Mouse (Mus musculus): ENCODE measurements at regions not wholly inside any gene's neighbourhood (a gene's known extent, or its start where the extent isn't known, plus 50 kb on each side); places are given as distances from the start of the nearest gene placed in this dataset.

DNA sequence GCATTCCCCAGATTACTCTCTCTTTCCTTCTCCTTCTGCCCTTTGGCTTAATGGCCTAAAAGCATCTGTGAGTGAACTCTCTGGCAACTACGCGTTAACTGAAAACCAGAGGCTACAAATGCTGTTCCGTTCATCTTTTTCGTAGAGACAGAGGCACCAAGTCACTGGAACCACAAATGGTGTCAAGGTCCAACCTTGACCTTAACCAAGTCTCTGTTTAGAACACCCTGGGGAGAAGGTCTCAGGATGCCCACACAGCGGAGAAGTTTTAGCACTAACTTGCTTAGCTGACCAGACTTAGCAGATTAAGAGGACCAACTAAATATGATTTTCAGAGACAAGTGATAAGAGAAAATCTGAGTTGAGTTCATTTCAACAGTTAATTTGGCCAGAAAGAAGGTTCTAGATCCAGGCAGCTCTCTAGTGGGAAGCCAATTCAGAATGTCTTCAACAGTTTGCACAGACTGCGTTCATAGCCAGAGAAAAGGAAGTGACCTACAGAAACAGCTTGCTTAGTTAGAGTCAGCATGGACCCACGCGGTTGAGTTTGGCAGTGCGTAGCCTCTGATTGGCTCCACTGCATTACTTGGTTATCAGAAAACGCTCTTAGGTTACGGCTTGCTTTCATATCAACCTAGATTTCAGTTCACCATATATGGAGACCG, 169.8 kb downstream of the Ly86 start:
- no peak for ATAC-seq
- no peaks in the 10 kb centered on the region for H3K36me3 ChIP-seq
- 73% methylated on average over 12 of the region's 12 CpGs for WGBS

GRCm38 (mm10) chr13:37517055-37517807, 172.2 kb downstream of the Ly86 start:
- peaks cover 16% of the 10 kb centered on the region for H3K4me1 ChIP-seq (replicated peaks)
- H3K9ac ChIP-seq: no peak overlapping the region
- 55% methylated on average over 14 of the region's 14 CpGs for WGBS
- no peaks in the 10 kb centered on the region for H3K27me3 ChIP-seq (replicated peaks)
- H3K4me3 ChIP-seq (replicated peaks): no peak overlapping the region
- H3K36me3 ChIP-seq: no peaks in the 10 kb centered on the region
- no peak overlapping the region for H3K27ac ChIP-seq
- no peak overlapping the region for H3K4me2 ChIP-seq (replicated peaks)
- H3K9me3 ChIP-seq: no peaks in the 10 kb centered on the region
- no peak for ATAC-seq

More for the DNA sequence above, 169.8 kb downstream of the Ly86 start:
- peaks cover 23% of the 10 kb centered on the region for H3K4me1 ChIP-seq (replicated peaks)
- no peak overlapping the region for H3K9ac ChIP-seq
- H3K4me2 ChIP-seq (replicated peaks): peak overlapping the region; percentile 51; the same call in 1 of the 2 replicates
- H3K4me3 ChIP-seq (replicated peaks): no peak overlapping the region
- H3K27me3 ChIP-seq (replicated peaks): no peaks in the 10 kb centered on the region
- H3K27ac ChIP-seq: peak overlapping the region; percentile 82
- H3K9me3 ChIP-seq: no peaks in the 10 kb centered on the region

DNA sequence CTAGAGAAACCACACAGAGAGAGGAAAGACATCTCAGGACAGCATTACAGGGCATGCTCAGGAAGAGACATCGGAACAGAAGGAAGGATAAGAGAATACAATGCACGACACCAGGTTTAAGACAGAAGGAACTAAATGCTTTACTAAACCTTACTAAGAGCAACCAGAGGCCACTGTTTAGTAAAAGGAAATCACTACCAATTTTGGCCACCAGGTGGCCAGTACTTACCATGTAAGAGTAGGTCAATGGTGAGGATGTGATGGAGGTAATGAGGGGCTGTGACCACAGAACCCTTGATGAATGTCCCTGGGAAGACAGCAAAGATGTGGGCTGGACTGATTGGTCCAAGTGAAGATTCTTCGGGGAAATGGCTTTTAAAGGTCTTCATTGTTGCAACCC, 174.9 kb downstream of the Ly86 start:
- 81% methylated on average over 3 of the region's 3 CpGs for WGBS
- no peak for ATAC-seq
- Histone ChIP-seq H3K27me3 (replicated peaks) (no peaks in the 10 kb centered on the region), H3K9me3 (no peaks in the 10 kb centered on the region), H3K36me3 (no peaks in the 10 kb centered on the region), H3K4me1 (replicated peaks) (peaks cover 4% of the 10 kb centered on the region; the same call in 1 of the 2 replicates), H3K27ac (no peak overlapping the region), H3K4me3 (replicated peaks) (no peak overlapping the region), H3K9ac (no peak overlapping the region), H3K4me2 (replicated peaks) (no peak overlapping the region)

GRCm38 (mm10) chr13:37525097-37525726, 180.2 kb downstream of the Ly86 start:
- H3K27ac ChIP-seq: no peak overlapping the region
- no peaks in the 10 kb centered on the region for H3K4me1 ChIP-seq (replicated peaks)
- no peak overlapping the region for H3K4me2 ChIP-seq (replicated peaks)
- H3K27me3 ChIP-seq (replicated peaks): no peaks in the 10 kb centered on the region
- no peak overlapping the region for H3K4me3 ChIP-seq (replicated peaks)
- no peaks in the 10 kb centered on the region for H3K9me3 ChIP-seq
- H3K9ac ChIP-seq: no peak overlapping the region
- ATAC-seq: peak; percentile 71
- H3K36me3 ChIP-seq: no peaks in the 10 kb centered on the region
- WGBS: 80% methylated on average over 15 of the region's 15 CpGs

DNA sequence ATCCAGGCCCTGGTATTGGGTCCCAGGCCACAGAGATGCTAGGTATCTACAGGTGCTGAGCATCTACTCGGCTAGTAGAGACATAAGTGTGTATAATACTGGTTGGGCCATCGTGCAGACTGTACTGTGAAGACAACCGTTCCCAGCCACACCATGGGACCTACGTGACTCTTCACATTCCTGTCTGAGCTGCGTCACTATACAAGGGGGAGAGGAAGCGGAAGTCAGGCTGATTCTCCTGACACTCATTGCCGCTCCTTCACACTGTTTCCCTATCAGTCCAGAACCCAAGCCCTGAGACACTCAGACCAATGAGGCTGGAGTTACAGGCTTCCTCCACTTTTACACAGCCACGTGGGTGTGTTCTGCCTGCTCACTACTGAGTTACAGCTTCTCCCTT, 181.1 kb downstream of the Ly86 start:
- Histone ChIP-seq H3K4me1 (replicated peaks) (no peaks in the 10 kb centered on the region), H3K27ac (no peak overlapping the region), H3K4me2 (replicated peaks) (no peak overlapping the region), H3K27me3 (replicated peaks) (no peaks in the 10 kb centered on the region), H3K9me3 (no peaks in the 10 kb centered on the region), H3K4me3 (replicated peaks) (no peak overlapping the region), H3K9ac (no peak overlapping the region), H3K36me3 (no peaks in the 10 kb centered on the region)
- 76% methylated on average over 8 of the region's 8 CpGs for WGBS
- ATAC-seq: no peak

DNA sequence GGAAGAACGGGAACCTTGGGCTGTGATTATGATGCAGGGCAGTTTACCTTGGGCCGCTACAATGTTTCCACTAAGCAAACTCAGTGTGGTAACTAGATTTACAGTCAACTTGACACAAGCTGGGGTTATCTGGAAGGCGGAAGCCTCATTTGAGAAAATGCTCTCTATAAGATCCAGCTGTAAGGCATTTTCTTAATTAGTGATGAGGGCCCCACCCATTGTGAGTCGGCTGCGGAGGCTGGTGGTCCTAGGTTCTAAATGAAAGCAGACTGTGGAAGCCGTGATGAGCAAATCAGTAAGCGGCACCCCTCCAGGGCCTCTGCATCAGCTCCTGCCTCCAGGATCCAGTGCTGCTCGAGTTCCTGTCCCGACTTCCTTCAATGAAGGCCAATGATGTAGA, 183.4 kb downstream of the Ly86 start:
- Histone ChIP-seq H3K9ac (no peak overlapping the region), H3K4me1 (replicated peaks) (peaks cover 6% of the 10 kb centered on the region; the same call in 1 of the 2 replicates), H3K27me3 (replicated peaks) (no peaks in the 10 kb centered on the region), H3K27ac (no peak overlapping the region), H3K9me3 (no peaks in the 10 kb centered on the region), H3K4me2 (replicated peaks) (no peak overlapping the region), H3K4me3 (replicated peaks) (no peak overlapping the region), H3K36me3 (no peaks in the 10 kb centered on the region)
- no peak for ATAC-seq
- WGBS: 39% methylated on average over 9 of the region's 9 CpGs

DNA sequence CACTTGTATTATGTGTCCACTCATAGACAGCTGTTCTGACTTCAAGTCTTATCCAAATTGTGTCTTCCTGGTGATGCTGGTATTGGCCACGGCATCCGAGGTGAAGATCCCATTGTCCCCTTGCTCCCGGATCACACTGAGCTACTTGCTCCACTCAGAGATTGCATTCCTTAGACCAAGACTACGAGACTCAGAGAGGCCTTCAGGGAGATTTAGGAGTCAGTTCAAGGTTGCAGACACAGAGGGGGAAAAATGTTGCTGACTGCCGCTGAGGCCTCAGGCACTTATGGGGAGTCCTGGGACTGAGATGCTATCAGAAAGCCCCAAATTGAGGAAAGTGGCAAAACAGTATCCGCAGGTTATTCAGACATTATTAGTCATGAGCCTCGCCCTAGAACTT, 183.9 kb downstream of the Ly86 start:
- H3K9ac ChIP-seq: no peak overlapping the region
- no peak overlapping the region for H3K4me3 ChIP-seq (replicated peaks)
- no peaks in the 10 kb centered on the region for H3K36me3 ChIP-seq
- H3K27me3 ChIP-seq (replicated peaks): no peaks in the 10 kb centered on the region
- no peaks in the 10 kb centered on the region for H3K9me3 ChIP-seq
- no peak for ATAC-seq
- H3K27ac ChIP-seq: no peak overlapping the region
- peaks cover 6% of the 10 kb centered on the region; the same call in 1 of the 2 replicates for H3K4me1 ChIP-seq (replicated peaks)
- 68% methylated on average over 7 of the region's 7 CpGs for WGBS
- no peak overlapping the region for H3K4me2 ChIP-seq (replicated peaks)

DNA sequence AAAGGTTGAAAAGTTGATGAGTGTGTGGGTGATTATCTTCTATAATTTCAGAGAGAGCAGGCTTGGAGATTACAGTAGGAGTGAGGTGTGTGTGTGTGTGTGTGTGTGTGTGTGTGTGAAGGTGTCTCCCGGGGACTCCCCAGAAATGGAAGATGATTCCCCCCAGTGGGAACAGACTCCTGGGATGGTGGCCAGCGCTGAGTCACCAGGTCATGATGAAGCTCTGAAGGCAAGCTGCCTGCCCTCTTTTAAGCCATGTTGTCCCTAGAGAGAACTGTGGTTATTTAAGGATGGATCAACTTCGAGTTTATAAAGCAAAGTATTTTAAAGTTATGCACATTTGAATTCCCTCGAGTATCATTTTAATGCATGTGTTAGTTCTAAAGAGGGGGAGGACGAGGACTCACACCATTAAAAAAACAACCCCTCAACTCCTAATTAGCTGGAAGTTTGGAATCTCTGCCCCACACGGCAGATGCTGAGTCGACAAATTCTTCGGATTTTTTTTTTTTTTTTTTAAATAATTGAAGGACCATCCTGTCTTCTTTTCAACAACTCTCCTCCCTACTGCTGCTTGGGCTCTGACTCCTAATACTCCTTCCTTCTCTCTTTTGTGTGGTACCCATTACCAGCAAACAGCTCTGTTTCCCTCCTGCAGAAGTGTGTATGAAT, 186.6 kb downstream of the Ly86 start:
- Histone ChIP-seq H3K4me2 (replicated peaks) (no peak overlapping the region), H3K4me1 (replicated peaks) (peaks cover 6% of the 10 kb centered on the region; the same call in 1 of the 2 replicates), H3K9ac (no peak overlapping the region), H3K27me3 (replicated peaks) (no peaks in the 10 kb centered on the region), H3K9me3 (no peaks in the 10 kb centered on the region), H3K4me3 (replicated peaks) (no peak overlapping the region), H3K36me3 (no peaks in the 10 kb centered on the region), H3K27ac (no peak overlapping the region)
- WGBS: 51% methylated on average over 8 of the region's 8 CpGs
- ATAC-seq: no peak

- Histone ChIP-seq H3K27ac (no peak overlapping the region), H3K4me3 (replicated peaks) (no peak overlapping the region), H3K9ac (no peak overlapping the region), H3K27me3 (replicated peaks) (no peaks in the 10 kb centered on the region), H3K36me3 (no peaks in the 10 kb centered on the region), H3K4me2 (replicated peaks) (no peak overlapping the region), H3K9me3 (no peaks in the 10 kb centered on the region), H3K4me1 (replicated peaks) (peaks cover 8% of the 10 kb centered on the region; the same call in 1 of the 2 replicates)
- 64% methylated on average over 7 of the region's 7 CpGs for WGBS
- no peak for ATAC-seq
These were observed 187.7 kb downstream of the Ly86 start for GRCm38 (mm10) chr13:37532596-37533170.

DNA sequence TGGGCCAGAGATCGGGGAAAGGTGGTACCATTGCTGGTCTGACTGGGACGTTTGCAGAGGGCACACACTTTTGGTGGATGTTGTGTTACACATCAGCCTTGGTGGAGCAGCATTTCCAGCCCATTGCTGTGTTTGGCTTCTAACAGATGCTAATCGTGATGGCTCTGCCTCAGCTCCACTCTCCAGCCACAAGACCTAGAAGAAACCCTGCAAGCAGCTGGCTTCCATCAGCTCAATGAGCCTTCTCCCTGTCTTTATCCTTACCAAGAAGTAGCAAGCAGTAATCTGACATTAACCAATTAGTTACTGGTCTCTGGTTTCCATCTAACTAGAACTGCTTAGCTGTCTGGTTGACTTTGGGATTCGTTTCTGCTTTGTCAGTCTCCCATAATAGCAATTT, 188.8 kb downstream of the Ly86 start:
- no peak overlapping the region for H3K4me2 ChIP-seq (replicated peaks)
- H3K4me1 ChIP-seq (replicated peaks): peaks cover 14% of the 10 kb centered on the region
- no peak overlapping the region for H3K4me3 ChIP-seq (replicated peaks)
- H3K9me3 ChIP-seq: no peaks in the 10 kb centered on the region
- 65% methylated on average over 4 of the region's 4 CpGs for WGBS
- H3K27ac ChIP-seq: no peak overlapping the region
- no peaks in the 10 kb centered on the region for H3K36me3 ChIP-seq
- no peak for ATAC-seq
- no peaks in the 10 kb centered on the region for H3K27me3 ChIP-seq (replicated peaks)
- H3K9ac ChIP-seq: no peak overlapping the region

DNA sequence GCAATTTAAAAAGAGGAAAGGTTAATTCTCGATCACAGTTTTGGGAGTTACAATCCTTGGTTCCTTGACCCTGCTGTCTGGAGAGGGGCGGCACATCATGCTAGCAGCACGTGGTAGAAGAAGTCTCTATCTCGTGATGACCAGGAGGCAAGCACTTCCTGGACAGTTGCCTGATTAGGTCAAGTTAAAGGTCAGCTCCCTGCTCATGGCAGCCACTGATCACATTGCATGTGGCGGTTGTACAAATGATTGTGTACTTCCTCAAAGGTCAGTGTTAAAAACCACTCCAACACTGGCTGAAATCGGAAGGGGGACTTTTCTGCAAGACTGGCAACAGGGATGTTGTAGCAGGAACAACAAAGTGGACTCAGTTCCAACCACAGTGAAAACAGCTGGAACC, 192.3 kb downstream of the Ly86 start:
- no peak overlapping the region for H3K4me2 ChIP-seq (replicated peaks)
- peak overlapping the region; percentile 42; the same call in 1 of the 2 replicates for H3K27ac ChIP-seq
- H3K4me3 ChIP-seq (replicated peaks): no peak overlapping the region
- H3K27me3 ChIP-seq (replicated peaks): no peaks in the 10 kb centered on the region
- no peaks in the 10 kb centered on the region for H3K9me3 ChIP-seq
- no peaks in the 10 kb centered on the region for H3K36me3 ChIP-seq
- peaks cover 13% of the 10 kb centered on the region for H3K4me1 ChIP-seq (replicated peaks)
- H3K9ac ChIP-seq: no peak overlapping the region
- 69% methylated on average over 6 of the region's 6 CpGs for WGBS
- ATAC-seq: no peak

- Histone ChIP-seq H3K4me1 (replicated peaks) (peaks cover 11% of the 10 kb centered on the region), H3K9ac (no peak overlapping the region), H3K4me3 (replicated peaks) (no peak overlapping the region), H3K9me3 (no peaks in the 10 kb centered on the region), H3K36me3 (no peaks in the 10 kb centered on the region), H3K27me3 (replicated peaks) (no peaks in the 10 kb centered on the region), H3K4me2 (replicated peaks) (no peak overlapping the region), H3K27ac (peak overlapping the region; percentile 42; the same call in 1 of the 2 replicates)
- ATAC-seq: peak; percentile 88
- WGBS: 18% methylated on average over 6 of the region's 6 CpGs
These were observed 192.8 kb downstream of the Ly86 start for GRCm38 (mm10) chr13:37537793-37538192.

All from intestine, embryonic 15.5 days (tissue).